14 mouse cellular contexts compared by ENCODE assay signal in genomic region chr6:113958003-113958402, GRCm38 (mm10).
"Had no signal": no experiment of that assay in that cellular context is flagged by ENCODE, and none has a peak within 500 bp of the region (broad histone marks: within the 10 kb centered on the region; RNA-seq: fewer than 3 reads in every experiment).

No protein-coding gene starts in this region.

- H3K27ac ChIP-seq: intestine, embryonic 15.5 days; liver, embryonic 13.5 days; macrophage; neural tube, embryonic 12.5 days; neural tube, embryonic 15.5 days had no signal

- H3K9me3 ChIP-seq: intestine, embryonic 15.5 days; liver, embryonic 13.5 days; neural tube, embryonic 12.5 days; neural tube, embryonic 15.5 days had no signal

- H3K4me2 ChIP-seq: intestine, embryonic 15.5 days; liver, embryonic 13.5 days; lung, embryonic 14.5 days; neural tube, embryonic 12.5 days; neural tube, embryonic 15.5 days had no signal

- H3K4me3 ChIP-seq: intestine, embryonic 15.5 days; liver, embryonic 13.5 days; neural tube, embryonic 12.5 days; neural tube, embryonic 15.5 days had no signal

- H3K27me3 ChIP-seq: liver, embryonic 13.5 days; neural tube, embryonic 12.5 days; neural tube, embryonic 15.5 days had no signal

- ATAC-seq: intestine, embryonic 15.5 days; lung, postnatal 0 days had no signal

- H3K9ac ChIP-seq: intestine, embryonic 15.5 days; liver, embryonic 13.5 days; lung, embryonic 14.5 days; neural tube, embryonic 12.5 days; neural tube, embryonic 15.5 days had no signal

- H3K4me1 ChIP-seq: intestine, embryonic 15.5 days; liver, embryonic 13.5 days; neural tube, embryonic 12.5 days had no signal

- H3K36me3 ChIP-seq: intestine, embryonic 15.5 days; liver, embryonic 13.5 days; neural tube, embryonic 12.5 days; neural tube, embryonic 15.5 days had no signal

- DNase-seq: kidney, adult 18-20 months; kidney, adult 9 months; kidney, postnatal 14 days; kidney, postnatal 4 days; liver, embryonic 13.5 days; retina, postnatal 1 day; thymus, adult 18-20 months; thymus, postnatal 36 days had no signal
